Mouse (Mus musculus) mouse embryonic stem cell (cell line): ENCODE measurements around the gene Gnptab.

Experiments used
- in situ Hi-C, 2 experiments: fragments of 300-500 bp; cut with MboI; formaldehyde crosslinking; loops; 1 replicate in 1 of 2; 3 replicates in 1 of 2; pipeline ENCODE4 v1.14.3; 2019 to 2020; ENCODE audit warnings: low sequenced_read_pairs in 2 of 2, low pct_unique_long_range_greater_than_20kb in 1 of 2, mixed read lengths in 1 of 2; ENCODE audit not compliant: unreplicated experiment in 1 of 2

Gnptab gene

GRCm38 (mm10) chr10:88372436-88372835, 6.5 kb upstream of the Gnptab start:
- in situ Hi-C loops = loop anchor here in 1 of 2 experiments (10.0 kb wide), 1 partner anchor 352 kb away; no protein-coding TSS in a partner anchor

- in situ Hi-C loops = loop anchor here in 1 of 2 experiments (10.0 kb wide), 1 partner anchor 352 kb away; no protein-coding TSS in a partner anchor
Observed at GRCm38 (mm10) chr10:88372945-88373344, 6.0 kb upstream of the Gnptab start.

- in situ Hi-C loops = loop anchor here (10.0 to 25.0 kb wide), 2 partner anchors 350 to 362 kb away; partner anchors contain the start of gene Arl1 (in 1 of the 2)
Observed at GRCm38 (mm10) chr10:88374984-88375383, 3.9 kb upstream of the Gnptab start.

GRCm38 (mm10) chr10:88376770-88377169, 2.2 kb upstream of the Gnptab start:
- in situ Hi-C loops = loop anchor here (10.0 to 25.0 kb wide), 2 partner anchors 348 to 361 kb away; partner anchors contain the start of gene Arl1 (in 1 of the 2)

GRCm38 (mm10) chr10:88377666-88378065, 1.3 kb upstream of the Gnptab start:
- in situ Hi-C loops = loop anchor here (10.0 to 25.0 kb wide), 2 partner anchors 347 to 360 kb away; partner anchors contain the start of gene Arl1 (in 1 of the 2)

GRCm38 (mm10) chr10:88380002-88380401, 1.1 kb downstream of the Gnptab start:
- in situ Hi-C loops = loop anchor here (5.0 to 25.0 kb wide), 2 partner anchors 47 to 357 kb away; partner anchors contain the start of gene Arl1 (in 1 of the 2)

- in situ Hi-C loops = loop anchor here (5.0 to 25.0 kb wide), 2 partner anchors 47 to 357 kb away; partner anchors contain the start of gene Arl1 (in 1 of the 2)
Observed at GRCm38 (mm10) chr10:88380430-88381060, 1.6 kb downstream of the Gnptab start.

GRCm38 (mm10) chr10:88381286-88381685, 2.4 kb downstream of the Gnptab start:
- in situ Hi-C loops = loop anchor here (5.0 to 25.0 kb wide), 2 partner anchors 46 to 356 kb away; partner anchors contain the start of gene Arl1 (in 1 of the 2)

- in situ Hi-C loops = loop anchor here (5.0 to 25.0 kb wide), 2 partner anchors 45 to 355 kb away; partner anchors contain the start of gene Arl1 (in 1 of the 2)
Observed at GRCm38 (mm10) chr10:88382009-88382408, 3.1 kb downstream of the Gnptab start.

GRCm38 (mm10) chr10:88383479-88383878, 4.5 kb downstream of the Gnptab start:
- in situ Hi-C loops = loop anchor here (5.0 to 25.0 kb wide), 2 partner anchors 44 to 354 kb away; partner anchors contain the start of gene Arl1 (in 1 of the 2)

GRCm38 (mm10) chr10:88384081-88384480, 5.1 kb downstream of the Gnptab start:
- in situ Hi-C loops = loop anchor here (5.0 to 25.0 kb wide), 2 partner anchors 43 to 353 kb away; partner anchors contain the start of gene Arl1 (in 1 of the 2)

- in situ Hi-C loops = loop anchor here in 1 of 2 experiments (25.0 kb wide), 1 partner anchor 352 kb away; the partner anchor contains the start of gene Arl1
Observed at GRCm38 (mm10) chr10:88385290-88385689, 6.4 kb downstream of the Gnptab start.

GRCm38 (mm10) chr10:88385758-88386157, 6.8 kb downstream of the Gnptab start:
- in situ Hi-C loops = loop anchor here in 1 of 2 experiments (25.0 kb wide), 1 partner anchor 352 kb away; the partner anchor contains the start of gene Arl1

GRCm38 (mm10) chr10:88386251-88386650, 7.3 kb downstream of the Gnptab start:
- in situ Hi-C loops = loop anchor here in 1 of 2 experiments (25.0 kb wide), 1 partner anchor 351 kb away; the partner anchor contains the start of gene Arl1

GRCm38 (mm10) chr10:88389576-88389975, 10.6 kb downstream of the Gnptab start:
- in situ Hi-C loops = loop anchor here in 1 of 2 experiments (25.0 kb wide), 1 partner anchor 348 kb away; the partner anchor contains the start of gene Arl1

- in situ Hi-C loops = loop anchor here in 1 of 2 experiments (25.0 kb wide), 1 partner anchor 347 kb away; the partner anchor contains the start of gene Arl1
Observed at GRCm38 (mm10) chr10:88390096-88390790, 11.3 kb downstream of the Gnptab start.

- in situ Hi-C loops = loop anchor here in 1 of 2 experiments (25.0 kb wide), 1 partner anchor 346 kb away; the partner anchor contains the start of gene Arl1
Observed at GRCm38 (mm10) chr10:88391495-88391894, 12.6 kb downstream of the Gnptab start.

GRCm38 (mm10) chr10:88392181-88392847, 13.4 kb downstream of the Gnptab start:
- in situ Hi-C loops = loop anchor here in 1 of 2 experiments (25.0 kb wide), 1 partner anchor 345 kb away; the partner anchor contains the start of gene Arl1
